Mouse (Mus musculus): ENCODE data around the gene Ctdnep1.

DNA sequence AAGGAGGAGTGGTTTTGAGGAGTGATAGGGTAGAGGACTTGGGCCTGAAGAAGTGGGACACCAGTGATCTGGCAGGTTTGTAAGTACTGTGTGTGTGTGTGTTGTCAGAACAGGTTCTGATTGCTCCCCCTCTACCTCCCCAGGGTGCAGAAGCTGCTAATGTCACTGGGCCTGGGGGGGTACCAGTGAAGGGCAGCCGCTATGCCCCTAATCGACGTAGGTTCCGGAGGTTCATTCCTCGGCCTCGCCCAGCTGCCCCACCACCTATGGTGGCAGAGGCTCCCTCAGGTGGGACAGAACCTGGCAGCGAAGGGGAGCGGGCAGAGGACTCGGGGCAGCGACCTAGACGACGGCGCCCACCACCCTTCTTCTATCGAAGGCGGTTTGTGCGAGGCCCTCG lies 41.2 kb upstream of the Ctdnep1 start:
- TF ChIP-seq CTCF (IDR thresholded peaks at IDR 0.05; ENCODE audit: insufficient read depth, low read depth, low read length), result no peak
- no peak for TF ChIP-seq POLR2A (IDR thresholded peaks at IDR 0.05; ENCODE audit: insufficient read depth, low read depth, low read length)
